Mouse (Mus musculus) adipocyte (in vitro differentiated cells): Measurements from ENCODE around the gene Pate1.

ENCODE experiments used
- DNase-seq: peaks from one replicate; pipeline ENCODE4 v3.0.0-alpha.2; 2016; ENCODE audit warnings: low spot score

Gene Pate1

DNA sequence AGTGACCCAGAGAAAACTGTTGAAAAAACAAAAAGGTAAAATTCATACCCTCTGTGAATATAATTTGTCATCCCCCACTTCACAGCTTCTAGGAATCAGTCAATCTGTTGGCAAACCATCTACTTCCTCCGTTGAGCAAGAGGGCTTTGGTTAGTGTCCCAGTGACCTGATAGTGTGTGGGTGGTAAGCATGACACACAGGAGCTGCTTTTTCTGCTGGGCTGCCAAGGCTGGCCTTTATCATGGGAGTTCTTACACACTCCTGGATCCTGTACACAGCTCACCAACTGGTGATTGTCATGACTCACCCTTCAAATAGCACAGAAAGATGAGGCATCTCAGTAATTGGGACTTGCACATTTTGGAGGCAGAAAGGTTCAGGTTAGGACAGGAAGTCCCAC is at the start of gene Pate1:
Gene Pate1 (minus strand): TSS at position 378 of the 400 bp plus-strand sequence.
- DNase-seq, result peak; percentile 59

DNA sequence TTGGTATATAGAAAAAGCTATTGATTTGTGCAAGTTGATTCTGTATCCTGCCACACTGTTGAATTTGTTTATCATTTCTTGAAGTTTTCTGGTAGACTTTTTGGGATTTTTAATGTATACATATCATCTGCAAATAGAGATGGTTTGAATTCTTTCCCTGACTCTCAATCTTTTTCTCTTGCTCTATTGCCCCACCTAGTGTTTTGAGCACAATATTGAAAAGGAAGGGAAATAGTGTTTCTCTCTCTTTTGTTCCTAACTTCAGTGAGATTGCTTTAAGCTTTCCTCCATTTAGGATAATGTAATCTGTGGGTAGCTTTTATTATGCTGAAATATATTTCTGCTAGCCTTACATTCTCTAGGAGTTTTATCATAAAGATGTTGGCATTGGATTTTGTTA is 20.1 kb upstream of the Pate1 start:
- DNase-seq, result peak; percentile 32

DNA sequence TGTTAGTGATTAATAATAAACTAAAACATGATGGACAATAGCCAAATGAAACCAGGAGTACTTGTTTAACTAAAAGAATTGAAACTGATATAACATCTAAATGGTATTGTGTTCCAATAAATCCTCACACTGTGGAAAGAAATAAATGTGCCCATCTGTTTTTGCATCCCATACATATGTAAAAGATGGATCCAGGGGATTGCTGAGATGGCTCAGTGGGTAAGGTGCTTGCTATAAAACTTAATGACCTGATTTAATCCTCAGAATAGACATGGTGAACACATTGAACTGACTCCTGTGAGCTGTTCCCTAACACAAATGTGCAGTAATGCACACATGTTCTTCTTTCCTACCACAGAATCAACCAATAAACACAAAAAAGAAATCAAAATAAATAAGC is 4.7 kb upstream of the Pate1 start:
- DNase-seq, result no peak

DNA sequence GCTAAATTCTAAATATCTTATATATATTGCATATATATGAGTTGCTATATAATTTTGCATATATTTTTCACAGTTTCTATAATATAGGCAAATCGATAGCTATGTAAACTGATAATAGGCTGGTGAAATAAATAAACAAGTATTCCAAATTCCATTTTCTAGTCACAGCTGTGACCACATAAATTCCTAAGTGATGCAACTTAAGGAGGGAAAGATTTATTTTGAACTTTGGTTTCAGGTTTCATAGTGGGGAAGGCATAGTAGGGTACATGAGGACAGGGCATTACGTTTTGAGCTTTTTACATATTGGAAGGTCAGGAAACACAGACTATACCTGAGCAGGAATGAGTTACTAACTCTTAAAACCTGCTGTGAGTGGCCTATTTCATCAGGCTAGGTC is 13.6 kb downstream of the Pate1 start:
- no peak for DNase-seq

DNA sequence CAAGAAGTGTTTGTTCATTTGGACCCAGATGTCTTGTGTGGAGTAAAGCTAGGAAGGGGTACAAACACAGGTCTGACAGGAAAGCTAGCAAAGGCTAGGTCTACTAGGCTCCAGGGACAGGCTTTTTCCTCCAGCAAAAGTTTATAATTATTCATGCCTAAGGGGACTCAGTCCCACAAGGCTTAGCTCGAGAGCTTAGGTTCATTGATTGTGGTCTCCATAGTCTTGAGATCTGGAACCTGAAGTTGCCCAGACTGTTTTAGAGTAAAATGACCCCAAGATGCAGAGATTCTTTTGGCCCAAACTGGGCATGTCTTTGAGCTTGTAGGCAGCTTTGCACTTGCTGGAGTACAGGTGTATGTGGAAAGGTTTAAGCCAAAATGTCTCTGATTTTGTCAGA is 39.1 kb downstream of the Pate1 start, which contains the start of gene Pate3:
Gene Pate3 (minus strand): TSS at position 101 of the 400 bp plus-strand sequence.
- no peak for DNase-seq
